Mouse (Mus musculus): ENCODE measurements at regions not wholly inside any gene's neighbourhood (a gene's known extent, or its start where the extent isn't known, plus 50 kb on each side); places are given as distances from the start of the nearest gene placed in this dataset.

- no peak overlapping the region for H3K4me3 ChIP-seq
- peaks cover 70% of the 10 kb centered on the region for H3K27me3 ChIP-seq (ENCODE audit: control insufficient read depth, insufficient read depth, insufficient read length)
- no peak overlapping the region for H3K4me2 ChIP-seq (ENCODE audit: low read depth)
- H3ac ChIP-seq (ENCODE audit: control insufficient read depth, insufficient read length): no peak overlapping the region
- H3K79me2 ChIP-seq (ENCODE audit: control insufficient read depth, insufficient read depth): no peaks in the 10 kb centered on the region
- TF ChIP-seq REST (IDR thresholded peaks at IDR 0.05; ENCODE audit: insufficient read depth, insufficient read length): no peak
- TF ChIP-seq POLR2A (IDR thresholded peaks at IDR 0.05; ENCODE audit: insufficient read length, low read depth): no peak
- TF ChIP-seq TCF3 (IDR thresholded peaks at IDR 0.05; ENCODE audit: insufficient read length, low read depth): no peak
- TF ChIP-seq SRF (IDR thresholded peaks at IDR 0.05; ENCODE audit: control insufficient read depth, insufficient read length, low read depth): no peak
- no peak for TF ChIP-seq MYOD1 (IDR thresholded peaks at IDR 0.05; ENCODE audit: control insufficient read depth in 1 of 3, insufficient read length in 2 of 3, low read depth in 2 of 3)
- no peak for TF ChIP-seq USF1 (IDR thresholded peaks at IDR 0.05; ENCODE audit: low read depth)
- TF ChIP-seq TCF12 (IDR thresholded peaks at IDR 0.05; ENCODE audit: insufficient read depth, poor library complexity, severe bottlenecking): no peak
- TF ChIP-seq MAX (IDR thresholded peaks at IDR 0.05; ENCODE audit: low read depth): no peak
- TF ChIP-seq E2F4 (IDR thresholded peaks at IDR 0.05; ENCODE audit: insufficient read depth): no peak
- no peak for TF ChIP-seq POLR2AphosphoS2 (IDR thresholded peaks at IDR 0.05; ENCODE audit: insufficient read length, low read depth)
- no peak for TF ChIP-seq MYOG (IDR thresholded peaks at IDR 0.05; ENCODE audit: control insufficient read depth in 1 of 3, insufficient read depth in 1 of 3, insufficient read length in 2 of 3, low read depth in 2 of 3)
- no peak for TF ChIP-seq CEBPB (IDR thresholded peaks at IDR 0.05; ENCODE audit: insufficient read depth, poor library complexity, severe bottlenecking)
- no peaks in the 10 kb centered on the region for H3K36me3 ChIP-seq (ENCODE audit: control insufficient read depth, insufficient read depth)
Measured at GRCm38 (mm10) chr5:33495276-33495675, 61.5 kb upstream of the Nkx1-1 start.

GRCm38 (mm10) chr5:33492604-33493315 is 59.0 kb upstream of the Nkx1-1 start:
- TF ChIP-seq POLR2AphosphoS2 (IDR thresholded peaks at IDR 0.05; ENCODE audit: insufficient read length, low read depth): no peak
- no peak for TF ChIP-seq SRF (IDR thresholded peaks at IDR 0.05; ENCODE audit: control insufficient read depth, insufficient read length, low read depth)
- TF ChIP-seq MYOD1 (IDR thresholded peaks at IDR 0.05; ENCODE audit: control insufficient read depth in 1 of 3, insufficient read length in 2 of 3, low read depth in 2 of 3): no peak
- no peak for TF ChIP-seq CEBPB (IDR thresholded peaks at IDR 0.05; ENCODE audit: insufficient read depth, poor library complexity, severe bottlenecking)
- no peak for TF ChIP-seq MYOG (IDR thresholded peaks at IDR 0.05; ENCODE audit: control insufficient read depth in 1 of 3, insufficient read depth in 1 of 3, insufficient read length in 2 of 3, low read depth in 2 of 3)
- no peak for TF ChIP-seq REST (IDR thresholded peaks at IDR 0.05; ENCODE audit: insufficient read depth, insufficient read length)
- no peak for TF ChIP-seq MAX (IDR thresholded peaks at IDR 0.05; ENCODE audit: low read depth)
- no peak for TF ChIP-seq POLR2A (IDR thresholded peaks at IDR 0.05; ENCODE audit: insufficient read length, low read depth)
- TF ChIP-seq E2F4 (IDR thresholded peaks at IDR 0.05; ENCODE audit: insufficient read depth): no peak
- TF ChIP-seq TCF12 (IDR thresholded peaks at IDR 0.05; ENCODE audit: insufficient read depth, poor library complexity, severe bottlenecking): no peak
- no peak for TF ChIP-seq TCF3 (IDR thresholded peaks at IDR 0.05; ENCODE audit: insufficient read length, low read depth)
- Histone ChIP-seq H3K27me3 (ENCODE audit: control insufficient read depth, insufficient read depth, insufficient read length) (peaks cover 70% of the 10 kb centered on the region), H3K79me2 (ENCODE audit: control insufficient read depth, insufficient read depth) (no peaks in the 10 kb centered on the region)

GRCm38 (mm10) chr5:33489286-33489685 is 55.5 kb upstream of the Nkx1-1 start:
- Histone ChIP-seq H3K36me3 (ENCODE audit: control insufficient read depth, insufficient read depth) (no peaks in the 10 kb centered on the region), H3K27me3 (ENCODE audit: control insufficient read depth, insufficient read depth, insufficient read length) (peaks cover 72% of the 10 kb centered on the region), H3K4me2 (ENCODE audit: low read depth) (no peak overlapping the region), H3K4me3 (no peak overlapping the region), H3ac (ENCODE audit: control insufficient read depth, insufficient read length) (no peak overlapping the region), H3K79me2 (ENCODE audit: control insufficient read depth, insufficient read depth) (no peaks in the 10 kb centered on the region)
- TF ChIP-seq CEBPB (IDR thresholded peaks at IDR 0.05; ENCODE audit: insufficient read depth, poor library complexity, severe bottlenecking) (no peak), SRF (IDR thresholded peaks at IDR 0.05; ENCODE audit: control insufficient read depth, insufficient read length, low read depth) (no peak), POLR2A (IDR thresholded peaks at IDR 0.05; ENCODE audit: insufficient read length, low read depth) (no peak), TCF12 (IDR thresholded peaks at IDR 0.05; ENCODE audit: insufficient read depth, poor library complexity, severe bottlenecking) (no peak), MYOG (IDR thresholded peaks at IDR 0.05; ENCODE audit: control insufficient read depth in 1 of 3, insufficient read depth in 1 of 3, insufficient read length in 2 of 3, low read depth in 2 of 3) (no peak), USF1 (IDR thresholded peaks at IDR 0.05; ENCODE audit: low read depth) (no peak), REST (IDR thresholded peaks at IDR 0.05; ENCODE audit: insufficient read depth, insufficient read length) (no peak), E2F4 (IDR thresholded peaks at IDR 0.05; ENCODE audit: insufficient read depth) (no peak), MAX (IDR thresholded peaks at IDR 0.05; ENCODE audit: low read depth) (no peak), TCF3 (IDR thresholded peaks at IDR 0.05; ENCODE audit: insufficient read length, low read depth) (no peak)

More at GRCm38 (mm10) chr5:33492604-33493315, 59.0 kb upstream of the Nkx1-1 start:
- H3K36me3 ChIP-seq (ENCODE audit: control insufficient read depth, insufficient read depth): no peaks in the 10 kb centered on the region
- no peak overlapping the region for H3K4me2 ChIP-seq (ENCODE audit: low read depth)
- no peak overlapping the region for H3K4me3 ChIP-seq
- no peak overlapping the region for H3ac ChIP-seq (ENCODE audit: control insufficient read depth, insufficient read length)

- peaks cover 79% of the 10 kb centered on the region for H3K27me3 ChIP-seq (ENCODE audit: control insufficient read depth, insufficient read depth, insufficient read length)
- H3K36me3 ChIP-seq (ENCODE audit: control insufficient read depth, insufficient read depth): no peaks in the 10 kb centered on the region
- H3K4me3 ChIP-seq: no peak overlapping the region
- TF ChIP-seq POLR2A (IDR thresholded peaks at IDR 0.05; ENCODE audit: insufficient read length, low read depth) (no peak), MAX (IDR thresholded peaks at IDR 0.05; ENCODE audit: low read depth) (no peak), TCF12 (IDR thresholded peaks at IDR 0.05; ENCODE audit: insufficient read depth, poor library complexity, severe bottlenecking) (no peak), TCF3 (IDR thresholded peaks at IDR 0.05; ENCODE audit: insufficient read length, low read depth) (no peak), POLR2AphosphoS2 (IDR thresholded peaks at IDR 0.05; ENCODE audit: insufficient read length, low read depth) (no peak), REST (IDR thresholded peaks at IDR 0.05; ENCODE audit: insufficient read depth, insufficient read length) (no peak), MYOD1 (IDR thresholded peaks at IDR 0.05; ENCODE audit: control insufficient read depth in 1 of 3, insufficient read length in 2 of 3, low read depth in 2 of 3) (no peak), E2F4 (IDR thresholded peaks at IDR 0.05; ENCODE audit: insufficient read depth) (no peak), CEBPB (IDR thresholded peaks at IDR 0.05; ENCODE audit: insufficient read depth, poor library complexity, severe bottlenecking) (no peak), SRF (IDR thresholded peaks at IDR 0.05; ENCODE audit: control insufficient read depth, insufficient read length, low read depth) (no peak), MYOG (IDR thresholded peaks at IDR 0.05; ENCODE audit: control insufficient read depth in 1 of 3, insufficient read depth in 1 of 3, insufficient read length in 2 of 3, low read depth in 2 of 3) (no peak), USF1 (IDR thresholded peaks at IDR 0.05; ENCODE audit: low read depth) (no peak)
- no peak overlapping the region for H3K4me2 ChIP-seq (ENCODE audit: low read depth)
- no peaks in the 10 kb centered on the region for H3K79me2 ChIP-seq (ENCODE audit: control insufficient read depth, insufficient read depth)
- no peak overlapping the region for H3ac ChIP-seq (ENCODE audit: control insufficient read depth, insufficient read length)
Measured at GRCm38 (mm10) chr5:33488152-33488561, 54.4 kb upstream of the Nkx1-1 start.
